Mouse (Mus musculus): ENCODE data around the gene Fndc9.

GRCm38 (mm10) chr11:46241150-46241673 lies 5.9 kb downstream of the Fndc9 start:
- TF ChIP-seq CTCF (conservative IDR thresholded peaks at IDR 0.05; ENCODE audit: low read length) (no peak), POU5F1 (IDR thresholded peaks at IDR 0.05; ENCODE audit: borderline replicate concordance, low read length) (no peak), NANOG (IDR thresholded peaks at IDR 0.05; ENCODE audit: borderline replicate concordance, low read length) (no peak)

Data from E14TG2a.4 (cell line).